Mouse (Mus musculus) liver, adult 2 months (tissue): ENCODE results near the gene Cutc.
A peak's percentile ranks its signal among the peaks of the same experiment; 100 is the strongest.

ENCODE experiments used
- CTCF ChIP-seq: fragments of 200-500 bp; IDR thresholded peaks from 2 replicates; pipeline ENCODE4 v1.5.1; 2011; ENCODE audit warnings: low read depth, low read length, control low read depth
- POLR2A ChIP-seq: fragments of 200-500 bp; IDR thresholded peaks from 2 replicates; pipeline ENCODE4 v1.6.1; 2011; ENCODE audit warnings: low read length, control low read depth; ENCODE audit not compliant: insufficient read depth; ENCODE audit errors: extremely low read depth

DNA sequence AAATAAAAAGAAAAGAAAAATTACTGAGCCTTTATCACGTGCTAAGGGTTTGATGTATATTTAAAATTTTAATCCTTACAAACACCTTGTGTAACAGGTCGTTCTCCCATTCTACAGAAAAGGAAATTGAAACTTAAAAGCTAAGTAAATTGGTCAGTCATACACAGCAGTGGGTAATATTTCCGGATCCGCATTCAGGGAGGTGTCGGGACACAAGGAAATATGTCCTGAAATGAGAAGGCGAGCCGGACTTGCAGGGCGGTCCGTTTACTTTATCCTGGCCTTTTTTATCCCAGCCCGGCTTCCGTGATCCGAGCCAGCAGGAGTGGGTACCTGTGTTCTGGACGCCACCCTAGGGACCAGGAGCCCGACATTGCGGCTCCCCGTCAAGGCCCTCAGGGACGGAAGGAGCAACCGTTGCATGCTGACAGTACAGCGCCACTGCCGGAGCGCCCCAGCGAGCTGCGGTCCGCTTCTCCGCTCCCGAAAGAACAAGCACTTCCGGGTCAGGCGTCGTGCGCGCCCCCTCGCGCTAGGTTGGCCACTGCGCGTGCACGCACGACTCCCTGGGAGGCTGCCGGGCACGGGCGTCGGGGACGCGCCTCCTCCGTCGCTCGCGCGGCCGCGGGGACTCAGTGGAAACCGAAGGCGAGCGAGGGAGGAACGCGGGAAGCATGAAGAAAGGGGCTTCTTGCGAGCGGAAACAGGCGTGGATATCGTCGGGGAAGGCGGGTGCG, at the start of gene Cutc, which contains the start of gene Cox15:
- TF ChIP-seq CTCF = peak; percentile 18; the same call in 1 of the 2 replicates
- TF ChIP-seq POLR2A = peak; percentile 65
